8 mouse cellular contexts compared by ENCODE assay signal in the genomic region with DNA sequence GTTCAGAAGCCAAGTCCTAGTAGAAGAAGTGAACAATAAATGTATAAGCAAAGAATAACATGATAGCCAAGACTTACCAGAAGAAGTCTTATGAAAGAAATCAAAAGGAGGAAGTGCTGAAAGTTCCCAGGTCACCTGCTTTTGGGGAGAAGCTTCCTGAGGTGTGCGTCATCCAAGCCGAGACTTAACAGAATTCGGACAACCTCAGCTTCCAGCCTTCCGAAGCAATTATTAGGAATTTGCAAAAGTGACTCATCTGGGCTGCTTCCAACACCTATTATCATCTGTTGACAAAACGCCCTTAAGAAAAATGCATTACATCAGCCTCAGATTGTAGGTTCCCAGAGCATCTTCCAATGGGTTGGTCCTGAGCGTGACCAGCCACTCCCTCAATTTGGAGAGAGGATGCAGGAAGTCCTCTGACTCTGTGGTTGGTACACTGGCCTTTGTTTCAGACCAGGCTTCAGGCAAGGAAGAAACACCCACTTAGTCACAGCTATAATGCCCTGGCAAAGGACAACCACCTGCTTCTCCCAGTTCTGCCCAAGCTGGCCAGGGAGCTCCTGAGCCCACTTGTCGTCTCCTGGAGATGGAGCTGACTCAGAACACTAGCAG. TPM values are rescaled to one million over a fixed set of nuclear protein-coding genes. Genes with fewer than 3 reads are reported as not detected.
DNase-seq lines count a peak whose midpoint lies in the region.

No protein-coding gene starts in this region.

- DNase-seq in adrenal gland, adult (ENCODE audit: inconsistent age in 2 of 2, low spot score in 1 of 2): peak; percentile 25 to 80
- no peak for DNase-seq in adrenal gland, adult 18-20 months (ENCODE audit: low spot score in 2 of 2)
- DNase-seq in brain, adult 2 months (ENCODE audit: low read depth, low spot score): peak; percentile 68
- DNase-seq in heart, postnatal 14 days: peak; percentile 44 to 59
- peak; percentile 78 for DNase-seq in lung, postnatal 25 days (ENCODE audit: low spot score)
- no peak for DNase-seq in retina, embryonic 14.5 days (ENCODE audit: low spot score)
- DNase-seq in testis, postnatal 10 days (ENCODE audit: low spot score): no peak
- DNase-seq in left cerebral cortex, postnatal 36 days (ENCODE audit: low spot score in 2 of 2): no peak

- intact Hi-C loops in heart, postnatal 14 days (cut with DNase I): loop anchor here (2.0 kb wide), 1 partner anchor 14 kb away; no protein-coding TSS in a partner anchor
- intact Hi-C loops in left cerebral cortex, postnatal 36 days (cut with DNase I): no loop called here

RNA-seq across cellular contexts. Expression of gene Ppp1r2, which starts 15.8 kb away (rescaled TPM):
- 10 to 100 TPM; 74.0 to 78.2 TPM for total RNA-seq in adrenal gland, adult 18-20 months (2021)
- 100 to 1,000 TPM in 1 of 2 experiments, 10 to 100 TPM in 1; 97.4 to 101 TPM for total RNA-seq in heart, postnatal 14 days (2021)
- 100 to 1,000 TPM in 1 of 2 experiments, 10 to 100 TPM in 1; 84.3 to 122 TPM for total RNA-seq in left cerebral cortex, postnatal 36 days (2021)

RNA-seq across cellular contexts. Expression of gene Apod, which starts 23.8 kb away (rescaled TPM):
- 10 to 100 TPM in 1 of 2 experiments, 1 to 10 TPM in 1; 7.3 to 13.7 TPM for total RNA-seq in adrenal gland, adult 18-20 months (2021)
- 1 to 10 TPM; 2.1 to 3.0 TPM for total RNA-seq in heart, postnatal 14 days (2021)
- total RNA-seq in left cerebral cortex, postnatal 36 days (2021): 100 to 1,000 TPM; 143 to 155 TPM

Comparison
In these comparisons a context has a peak if more than half of its experiments do, and no peak if none do; other contexts are left out.
1. DNase-seq: peak in adrenal gland, adult (2 of 2), brain, adult 2 months (single experiment), heart, postnatal 14 days (2 of 2) and lung, postnatal 25 days (single experiment); none in adrenal gland, adult 18-20 months (0 of 2), retina, embryonic 14.5 days (single experiment), testis, postnatal 10 days (single experiment) and left cerebral cortex, postnatal 36 days (0 of 2).
2. RNA of gene Apod, which starts 23.8 kb away (total RNA-seq): 143 to 155 TPM in left cerebral cortex, postnatal 36 days; 7.3 to 13.7 TPM in adrenal gland, adult 18-20 months and 2.1 to 3.0 TPM in heart, postnatal 14 days; every median in the first group is over 4 times any median in the second.